Mouse (Mus musculus) midbrain, embryonic 16.5 days (tissue): Measurements from ENCODE around the gene Gm8439. TPM values are rescaled to one million over a fixed set of nuclear protein-coding genes. Genes with fewer than 3 reads are reported as not detected.

ENCODE experiments used
- ATAC-seq: fragments of 200-750 bp; cut with Nextera tagmentation; 2 replicates; pipeline ENCODE4 v1.8.0; 2017; ENCODE audit warnings: moderate TSS enrichment
- H3K27ac ChIP-seq: fragments of 300-500 bp; sonication (generic); 2 replicates; pipeline ENCODE4 v1.5.1; 2014; ENCODE audit warnings: mild to moderate bottlenecking, low read length, mixed read lengths
- H3K27me3 ChIP-seq: fragments of 300-500 bp; sonication (generic); 2 replicates; pipeline ENCODE4 v1.6.1; 2014; ENCODE audit warnings: low read depth, low read length, mixed read lengths; ENCODE audit not compliant: control insufficient read depth, insufficient read depth
- H3K36me3 ChIP-seq: fragments of 300-500 bp; sonication (generic); 2 replicates; pipeline ENCODE4 v1.6.1; 2014; ENCODE audit warnings: mild to moderate bottlenecking, low read length, moderate library complexity, mixed read lengths; ENCODE audit not compliant: control insufficient read depth, insufficient read depth
- H3K4me1 ChIP-seq: fragments of 300-500 bp; sonication (generic); 2 replicates; pipeline ENCODE4 v1.6.1; 2014; ENCODE audit warnings: mild to moderate bottlenecking, low read length, mixed read lengths; ENCODE audit not compliant: control insufficient read depth, insufficient read depth
- H3K4me2 ChIP-seq: fragments of 300-500 bp; sonication (generic); 2 replicates; pipeline ENCODE4 v1.6.1; 2014; ENCODE audit warnings: mild to moderate bottlenecking, low read length, mixed read lengths
- H3K4me3 ChIP-seq: fragments of 300-500 bp; sonication (generic); 2 replicates; pipeline ENCODE4 v1.5.1; 2014; ENCODE audit warnings: low read depth, mild to moderate bottlenecking, low read length, moderate library complexity, mixed read lengths
- H3K9ac ChIP-seq: fragments of 300-500 bp; sonication (generic); 2 replicates; pipeline ENCODE4 v1.6.1; 2014; ENCODE audit warnings: low read depth, low read length, mixed read lengths
- H3K9me3 ChIP-seq: fragments of 300-500 bp; sonication (generic); replicated peaks from 2 replicates; pipeline ENCODE4 v1.6.1; 2014; ENCODE audit warnings: mild to moderate bottlenecking, low read length, mixed read lengths; ENCODE audit not compliant: control insufficient read depth, poor library complexity, severe bottlenecking
- WGBS: fragments of 180-500 bp; shearing (Covaris S2); extraction: QIAGEN DNeasy Blood & Tissue Kit; methylation state at CpG from one replicate; pipeline ENCODE4 v1.1.7; 2014; 5-methylcytosine and 5-hydroxymethylcytosine counted together
- polyA plus RNA-seq: library from polyadenylated mRNA; unstranded; fragments of >200 nt; fragmentation: Nextera tagmentation; extraction: Ambion mirVana; gene quantifications from 2 replicates; pipeline ENCODE4 v1.2.1, GENCODE M21; 2015

Gene Gm8439
- polyA plus RNA-seq, 1 experiment from 2014 or later, result not detected

DNA sequence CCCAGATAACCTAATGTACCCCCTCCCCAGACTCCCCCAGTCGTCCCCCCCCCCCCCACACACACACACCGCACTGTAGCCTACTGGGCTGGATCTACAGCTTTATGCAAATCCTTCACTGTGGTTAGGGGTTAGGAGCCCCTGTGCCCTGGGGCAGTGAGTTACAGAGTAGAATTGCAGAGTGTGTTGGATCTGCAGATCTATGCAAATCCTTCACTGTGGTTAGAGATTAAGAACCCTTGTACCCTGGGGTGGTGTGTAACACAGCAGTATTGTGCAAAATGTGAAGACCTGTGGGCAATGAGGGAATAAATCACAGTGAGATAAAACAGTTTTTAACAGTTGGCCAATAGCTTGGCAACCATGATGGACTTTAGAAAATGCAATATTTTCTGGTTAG lies 10.4 kb downstream of the Gm8439 start:
- ATAC-seq, result peak; percentile 28; the same call in 1 of the 2 replicates
- no peaks in the 10 kb centered on the region for H3K4me1 ChIP-seq
- no peaks in the 10 kb centered on the region for H3K27me3 ChIP-seq
- H3K4me2 ChIP-seq, result no peak overlapping the region
- no peak overlapping the region for H3K9ac ChIP-seq
- no peak overlapping the region for H3K27ac ChIP-seq
- WGBS, result 5% methylated on average over 2 of the region's 2 CpGs
- no peaks in the 10 kb centered on the region for H3K36me3 ChIP-seq
- no peaks in the 10 kb centered on the region for H3K9me3 ChIP-seq
- no peak overlapping the region for H3K4me3 ChIP-seq

- H3K9ac ChIP-seq, result no peak overlapping the region
- no peaks in the 10 kb centered on the region for H3K36me3 ChIP-seq
- H3K27me3 ChIP-seq, result no peaks in the 10 kb centered on the region
- ATAC-seq, result no peak
- WGBS, result 81% methylated on average over 1 of the region's 1 CpGs
- no peaks in the 10 kb centered on the region for H3K9me3 ChIP-seq
- H3K4me2 ChIP-seq, result no peak overlapping the region
- no peak overlapping the region for H3K27ac ChIP-seq
- no peak overlapping the region for H3K4me3 ChIP-seq
- no peaks in the 10 kb centered on the region for H3K4me1 ChIP-seq
These were observed 13.2 kb downstream of the Gm8439 start for GRCm38 (mm10) chr4:120601774-120602173.

- Histone ChIP-seq H3K4me3 (no peak overlapping the region), H3K27me3 (no peaks in the 10 kb centered on the region), H3K4me1 (no peaks in the 10 kb centered on the region), H3K36me3 (no peaks in the 10 kb centered on the region), H3K9me3 (no peaks in the 10 kb centered on the region), H3K9ac (no peak overlapping the region), H3K27ac (no peak overlapping the region), H3K4me2 (no peak overlapping the region)
- 74% methylated on average over 3 of the region's 3 CpGs for WGBS
- no peak for ATAC-seq
These were observed 14.1 kb downstream of the Gm8439 start for GRCm38 (mm10) chr4:120602669-120603068.

DNA sequence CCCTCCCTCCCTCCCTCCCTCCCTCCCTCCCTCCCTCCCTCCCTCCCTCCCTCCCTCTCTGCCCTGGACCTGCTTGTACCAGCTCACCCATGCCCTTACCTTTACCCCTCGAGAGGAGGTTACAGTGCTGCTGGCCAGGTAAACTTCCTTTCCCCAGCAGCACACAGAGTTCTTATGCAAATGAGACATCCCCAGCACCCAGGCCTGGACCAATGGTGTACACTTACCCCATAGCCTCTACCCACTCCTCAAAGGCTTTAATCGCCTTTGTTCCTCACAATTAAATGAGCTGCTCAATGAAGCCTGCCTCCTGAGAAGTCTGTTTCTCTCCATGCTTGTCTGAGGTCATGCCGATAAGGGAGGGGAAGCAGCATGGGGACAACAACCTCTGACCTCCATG lies 18.4 kb downstream of the Gm8439 start:
- no peaks in the 10 kb centered on the region for H3K36me3 ChIP-seq
- 10% methylated on average over 2 of the region's 3 CpGs for WGBS
- no peak for ATAC-seq
- no peaks in the 10 kb centered on the region for H3K27me3 ChIP-seq
- H3K9ac ChIP-seq, result no peak overlapping the region
- H3K4me3 ChIP-seq, result no peak overlapping the region
- H3K4me1 ChIP-seq, result no peaks in the 10 kb centered on the region; the same call in 1 of the 2 replicates
- H3K9me3 ChIP-seq, result no peaks in the 10 kb centered on the region
- no peak overlapping the region for H3K4me2 ChIP-seq
- no peak overlapping the region for H3K27ac ChIP-seq

GRCm38 (mm10) chr4:120611005-120611404 lies 22.5 kb downstream of the Gm8439 start:
- Histone ChIP-seq H3K4me2 (no peak overlapping the region), H3K4me1 (peaks cover 11% of the 10 kb centered on the region), H3K36me3 (no peaks in the 10 kb centered on the region), H3K9me3 (no peaks in the 10 kb centered on the region), H3K9ac (no peak overlapping the region), H3K4me3 (no peak overlapping the region), H3K27ac (no peak overlapping the region), H3K27me3 (no peaks in the 10 kb centered on the region)
- ATAC-seq, result no peak
- 75% methylated on average over 3 of the region's 3 CpGs for WGBS

DNA sequence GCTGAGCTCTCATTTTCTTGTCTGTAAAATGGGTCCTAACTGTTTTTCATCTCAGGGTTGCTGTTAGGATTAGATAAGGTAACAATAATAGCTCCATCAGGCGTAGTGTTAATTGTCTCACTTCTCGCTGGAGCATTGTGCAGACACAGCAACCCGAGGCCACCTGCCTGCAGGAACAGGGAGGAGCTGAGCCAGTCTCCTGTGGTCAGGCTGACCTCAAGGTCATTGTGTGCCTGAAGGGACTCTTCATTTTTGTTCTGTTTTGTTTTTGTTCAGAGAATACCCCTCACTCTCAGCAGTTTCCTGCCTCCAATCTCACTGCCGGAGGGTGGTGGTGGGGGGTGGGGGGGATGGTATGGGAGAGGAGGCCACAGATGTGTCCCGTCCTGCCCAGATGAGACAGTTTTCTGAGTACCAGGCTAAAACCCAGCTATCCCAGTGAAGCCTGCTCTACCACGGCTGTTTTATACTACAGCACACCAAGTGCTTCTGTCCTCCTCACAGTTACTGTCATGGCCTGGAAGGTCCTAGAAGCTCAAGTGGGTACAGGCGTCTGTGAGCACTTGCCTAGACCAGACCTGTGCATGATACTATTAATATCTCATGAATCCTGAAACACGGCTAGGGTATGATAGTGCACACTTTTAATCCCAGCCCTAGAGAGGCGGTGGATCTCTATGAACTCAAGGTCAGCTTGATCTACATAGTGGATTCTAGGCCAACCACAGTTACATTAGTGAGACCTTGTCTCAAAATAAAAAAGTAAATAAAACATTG lies 23.9 kb downstream of the Gm8439 start:
- Histone ChIP-seq H3K9me3 (no peaks in the 10 kb centered on the region), H3K4me1 (peaks cover 11% of the 10 kb centered on the region), H3K27ac (0 out of 2 replicates have a peak overlapping the region, but pooled peaks have one; percentile 28), H3K36me3 (no peaks in the 10 kb centered on the region), H3K9ac (no peak overlapping the region), H3K27me3 (no peaks in the 10 kb centered on the region), H3K4me3 (no peak overlapping the region), H3K4me2 (peak overlapping the region; percentile 25)
- WGBS, result 19% methylated on average over 9 of the region's 9 CpGs
- no peak for ATAC-seq

- peak; percentile 74 for ATAC-seq
- WGBS, result 40% methylated on average over 8 of the region's 8 CpGs
- H3K4me2 ChIP-seq, result peak overlapping the region; percentile 2; the same call in 1 of the 2 replicates
These were observed 25.3 kb downstream of the Gm8439 start for GRCm38 (mm10) chr4:120613691-120614329.

GRCm38 (mm10) chr4:120614644-120615043 lies 26.1 kb downstream of the Gm8439 start:
- 85% methylated on average over 9 of the region's 9 CpGs for WGBS
- no peaks in the 10 kb centered on the region for H3K9me3 ChIP-seq
- peaks cover 11% of the 10 kb centered on the region for H3K4me1 ChIP-seq
- no peak overlapping the region for H3K9ac ChIP-seq
- no peak overlapping the region for H3K4me2 ChIP-seq
- no peaks in the 10 kb centered on the region for H3K27me3 ChIP-seq
- no peak for ATAC-seq
- H3K4me3 ChIP-seq, result no peak overlapping the region
- H3K36me3 ChIP-seq, result no peaks in the 10 kb centered on the region
- H3K27ac ChIP-seq, result no peak overlapping the region

More at GRCm38 (mm10) chr4:120613691-120614329, 25.3 kb downstream of the Gm8439 start:
- Histone ChIP-seq H3K27ac (peak overlapping the region; percentile 51), H3K27me3 (no peaks in the 10 kb centered on the region), H3K4me1 (peaks cover 11% of the 10 kb centered on the region), H3K36me3 (no peaks in the 10 kb centered on the region), H3K4me3 (no peak overlapping the region), H3K9me3 (no peaks in the 10 kb centered on the region), H3K9ac (peak overlapping the region; percentile 8; the same call in 1 of the 2 replicates)

DNA sequence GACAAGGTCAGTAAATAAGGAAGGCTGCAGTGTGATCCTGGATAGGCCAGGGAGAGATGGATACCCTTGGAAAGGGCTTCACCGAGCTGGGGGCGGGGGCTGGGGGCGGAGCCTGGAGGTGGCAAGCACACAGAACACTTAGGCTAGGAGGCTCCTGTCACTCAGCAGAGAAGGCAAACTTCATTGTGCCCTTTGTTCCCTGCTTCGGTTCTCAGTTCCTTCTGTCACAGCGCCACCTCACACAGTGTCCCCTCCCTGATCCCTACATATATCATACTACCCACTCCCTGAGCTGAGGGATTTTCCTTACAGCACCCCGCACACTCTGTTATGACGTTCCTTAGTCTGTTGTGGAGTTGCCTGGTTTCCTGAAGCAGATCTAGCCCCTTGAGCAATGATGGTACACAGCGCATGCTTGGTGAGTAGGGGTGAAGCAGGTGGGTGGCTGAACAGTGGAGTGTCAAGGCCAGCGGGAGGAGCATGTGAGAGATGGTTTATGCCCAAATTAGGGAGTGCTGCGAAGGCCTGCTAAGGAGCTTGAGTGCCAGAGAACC lies 27.1 kb downstream of the Gm8439 start:
- H3K9ac ChIP-seq, result no peak overlapping the region
- no peaks in the 10 kb centered on the region for H3K36me3 ChIP-seq
- H3K9me3 ChIP-seq, result no peaks in the 10 kb centered on the region
- no peak overlapping the region for H3K27ac ChIP-seq
- ATAC-seq, result 0 out of 2 replicates have a peak, but pooled peaks have one; percentile 33
- H3K4me1 ChIP-seq, result peaks cover 11% of the 10 kb centered on the region
- no peak overlapping the region for H3K4me2 ChIP-seq
- H3K4me3 ChIP-seq, result no peak overlapping the region
- no peaks in the 10 kb centered on the region for H3K27me3 ChIP-seq
- WGBS, result 20% methylated on average over 10 of the region's 10 CpGs
